ENCODE assay signal across 21 mouse cellular contexts in the genomic region with DNA sequence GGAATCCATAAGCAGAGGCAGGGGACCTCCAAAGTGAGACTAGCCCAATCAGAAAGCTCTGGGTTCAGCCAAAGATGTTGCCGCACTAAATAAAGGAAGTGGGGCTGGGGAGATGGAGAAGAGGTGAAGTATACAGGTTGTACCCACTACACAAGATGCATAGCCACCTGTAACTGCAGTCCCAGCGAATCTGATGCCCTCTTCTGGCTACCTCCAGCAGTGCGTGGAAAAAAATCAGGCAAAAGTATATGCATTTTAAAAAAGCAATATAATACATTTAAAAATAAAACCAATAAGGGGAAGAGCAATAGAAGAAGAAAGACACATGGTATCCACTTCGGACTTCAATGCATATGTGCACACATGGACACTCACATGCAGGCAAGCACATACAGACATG.
A peak's percentile ranks its signal among the peaks of the same experiment; 100 is the strongest.
DNase-seq lines count a peak whose midpoint lies in the region; ATAC-seq and TF ChIP-seq lines count a peak whose summit lies in the region.
"Had no signal": no experiment of that assay in that cellular context is flagged by ENCODE, and none has a peak within 500 bp of the region (broad histone marks: within the 10 kb centered on the region; RNA-seq: fewer than 3 reads in every experiment).

No protein-coding gene starts in this region.

- no peaks in the 10 kb centered on the region for H3K4me1 ChIP-seq in intestine, postnatal 0 days (replicated peaks; ENCODE audit: control insufficient read depth, insufficient read depth, low read length)
- no peaks in the 10 kb centered on the region for H3K4me1 ChIP-seq in intestine, embryonic 16.5 days (ENCODE audit: control insufficient read depth, insufficient read depth, low read length)
- H3K4me1 ChIP-seq in lung, embryonic 14.5 days (ENCODE audit: insufficient read depth): no peaks in the 10 kb centered on the region
- H3K4me1 ChIP-seq: embryonic facial prominence, embryonic 12.5 days; forebrain, embryonic 12.5 days; heart, embryonic 15.5 days had no signal

- H3K4me2 ChIP-seq in intestine, postnatal 0 days (replicated peaks; ENCODE audit: low read depth): no peak overlapping the region
- H3K4me2 ChIP-seq in intestine, embryonic 16.5 days (ENCODE audit: low read depth, low read length): no peak overlapping the region
- no peak overlapping the region for H3K4me2 ChIP-seq in lung, embryonic 14.5 days
- H3K4me2 ChIP-seq: embryonic facial prominence, embryonic 12.5 days; forebrain, embryonic 12.5 days; heart, embryonic 11.5 days; heart, embryonic 15.5 days had no signal

- no peak for DNase-seq in lung, embryonic 14.5 days
- no peak for DNase-seq in lung, postnatal 36 days
- no peak for DNase-seq in brain, embryonic 14.5 days (ENCODE audit: low read depth)
- no peak for DNase-seq in cerebellum, adult 9-10 months
- DNase-seq in MN1 (ENCODE audit: low spot score): no peak
- DNase-seq: adrenal gland, postnatal 14 days; cerebellum, adult 2 months; cerebellum, postnatal 14 days; gastrocnemius, postnatal 14 days; heart, adult 2 months; heart, postnatal 36 days had no signal

- H3K9me3 ChIP-seq in intestine, postnatal 0 days (ENCODE audit: control insufficient read depth): no peaks in the 10 kb centered on the region
- H3K9me3 ChIP-seq in intestine, embryonic 16.5 days (ENCODE audit: control insufficient read depth, low read length): no peaks in the 10 kb centered on the region
- H3K9me3 ChIP-seq in lung, embryonic 14.5 days (ENCODE audit: low read depth, low read length): no peaks in the 10 kb centered on the region
- H3K9me3 ChIP-seq: embryonic facial prominence, embryonic 12.5 days; forebrain, embryonic 12.5 days; heart, embryonic 15.5 days had no signal

- no peak overlapping the region for H3K9ac ChIP-seq in intestine, postnatal 0 days (ENCODE audit: low read depth, low read length)
- H3K9ac ChIP-seq in intestine, embryonic 16.5 days (ENCODE audit: low read depth, low read length): no peak overlapping the region
- no peak overlapping the region for H3K9ac ChIP-seq in lung, embryonic 14.5 days
- H3K9ac ChIP-seq: embryonic facial prominence, embryonic 12.5 days; forebrain, embryonic 12.5 days; heart, embryonic 15.5 days had no signal

- WGBS in intestine, postnatal 0 days: 68% methylated on average over 4 of the region's 4 CpGs
- 78% methylated on average over 4 of the region's 4 CpGs for WGBS in intestine, embryonic 16.5 days
- 68% methylated on average over 4 of the region's 4 CpGs for WGBS in lung, embryonic 14.5 days

- no peak for ATAC-seq in intestine, postnatal 0 days
- ATAC-seq in intestine, embryonic 16.5 days: no peak
- no peak for ATAC-seq in lung, embryonic 14.5 days (ENCODE audit: insufficient read depth)
- ATAC-seq: activated CD4-positive, CD25-positive, alpha-beta regulatory T cell, adult 4 months; forebrain, embryonic 16.5 days; hindbrain, embryonic 16.5 days; Patski had no signal

- no peaks in the 10 kb centered on the region for H3K27me3 ChIP-seq in intestine, postnatal 0 days (replicated peaks; ENCODE audit: control insufficient read depth, insufficient read depth, low read length)
- no peaks in the 10 kb centered on the region for H3K27me3 ChIP-seq in intestine, embryonic 16.5 days (replicated peaks; ENCODE audit: control insufficient read depth, insufficient read depth, low read length)
- H3K27me3 ChIP-seq in lung, embryonic 14.5 days (ENCODE audit: insufficient read depth, low read length): no peaks in the 10 kb centered on the region
- H3K27me3 ChIP-seq: embryonic facial prominence, embryonic 12.5 days; forebrain, embryonic 12.5 days; heart, embryonic 15.5 days; Patski had no signal

- TF ChIP-seq POLR2A in brain, embryonic 14.5 days (IDR thresholded peaks at IDR 0.05; ENCODE audit: borderline replicate concordance, extremely low read depth, insufficient read depth, insufficient read length, poor library complexity, severe bottlenecking): no peak

- H3K4me3 ChIP-seq in intestine, postnatal 0 days (ENCODE audit: low read depth, low read length): no peak overlapping the region
- no peak overlapping the region for H3K4me3 ChIP-seq in intestine, embryonic 16.5 days (ENCODE audit: low read length)
- H3K4me3 ChIP-seq in lung, embryonic 14.5 days (ENCODE audit: low read depth, low read length): no peak overlapping the region
- H3K4me3 ChIP-seq: embryonic facial prominence, embryonic 12.5 days; forebrain, embryonic 12.5 days; heart, adult 2 months; heart, embryonic 15.5 days had no signal

- H3K27ac ChIP-seq in intestine, postnatal 0 days (ENCODE audit: low read depth, low read length): no peak overlapping the region
- H3K27ac ChIP-seq in intestine, embryonic 16.5 days (ENCODE audit: low read length): no peak overlapping the region
- H3K27ac ChIP-seq in lung, embryonic 14.5 days (ENCODE audit: low read depth): no peak overlapping the region
- H3K27ac ChIP-seq: embryonic facial prominence, embryonic 12.5 days; forebrain, embryonic 12.5 days; heart, adult 2 months; heart, embryonic 15.5 days had no signal

- no peaks in the 10 kb centered on the region for H3K36me3 ChIP-seq in intestine, postnatal 0 days (ENCODE audit: control insufficient read depth, insufficient read depth)
- no peaks in the 10 kb centered on the region for H3K36me3 ChIP-seq in intestine, embryonic 16.5 days (ENCODE audit: control insufficient read depth, insufficient read depth, low read length)
- no peaks in the 10 kb centered on the region for H3K36me3 ChIP-seq in lung, embryonic 14.5 days (ENCODE audit: insufficient read depth)
- H3K36me3 ChIP-seq: embryonic facial prominence, embryonic 12.5 days; forebrain, embryonic 12.5 days; heart, embryonic 15.5 days had no signal

- peak; percentile 25; the same call in 1 of the 2 replicates for TF ChIP-seq CTCF in intestine, postnatal 0 days (IDR thresholded peaks at IDR 0.05; ENCODE audit: low read depth)
- TF ChIP-seq CTCF in lung, embryonic 14.5 days (IDR thresholded peaks at IDR 0.05; ENCODE audit: low read depth): 0 out of 2 replicates have a peak, but pooled peaks have one; percentile 22
- peak; percentile 24; the same call in 1 of the 2 replicates for TF ChIP-seq CTCF in brain, embryonic 14.5 days (IDR thresholded peaks at IDR 0.05; ENCODE audit: borderline replicate concordance, extremely low read depth, insufficient read depth, insufficient read length)
